Mouse (Mus musculus): ENCODE measurements at regions not wholly inside any gene's neighbourhood (a gene's known extent, or its start where the extent isn't known, plus 50 kb on each side); places are given as distances from the start of the nearest gene placed in this dataset.
A peak's percentile ranks its signal among the peaks of the same experiment; 100 is the strongest.

- TF ChIP-seq CTCF (IDR thresholded peaks at IDR 0.05; ENCODE audit: borderline replicate concordance, extremely low read depth, insufficient read depth, insufficient read length): no peak
- DNase-seq (ENCODE audit: low read depth): no peak
These were observed 519.4 kb downstream of the Rnf144a start for GRCm38 (mm10) chr12:25895691-25896090.

DNA sequence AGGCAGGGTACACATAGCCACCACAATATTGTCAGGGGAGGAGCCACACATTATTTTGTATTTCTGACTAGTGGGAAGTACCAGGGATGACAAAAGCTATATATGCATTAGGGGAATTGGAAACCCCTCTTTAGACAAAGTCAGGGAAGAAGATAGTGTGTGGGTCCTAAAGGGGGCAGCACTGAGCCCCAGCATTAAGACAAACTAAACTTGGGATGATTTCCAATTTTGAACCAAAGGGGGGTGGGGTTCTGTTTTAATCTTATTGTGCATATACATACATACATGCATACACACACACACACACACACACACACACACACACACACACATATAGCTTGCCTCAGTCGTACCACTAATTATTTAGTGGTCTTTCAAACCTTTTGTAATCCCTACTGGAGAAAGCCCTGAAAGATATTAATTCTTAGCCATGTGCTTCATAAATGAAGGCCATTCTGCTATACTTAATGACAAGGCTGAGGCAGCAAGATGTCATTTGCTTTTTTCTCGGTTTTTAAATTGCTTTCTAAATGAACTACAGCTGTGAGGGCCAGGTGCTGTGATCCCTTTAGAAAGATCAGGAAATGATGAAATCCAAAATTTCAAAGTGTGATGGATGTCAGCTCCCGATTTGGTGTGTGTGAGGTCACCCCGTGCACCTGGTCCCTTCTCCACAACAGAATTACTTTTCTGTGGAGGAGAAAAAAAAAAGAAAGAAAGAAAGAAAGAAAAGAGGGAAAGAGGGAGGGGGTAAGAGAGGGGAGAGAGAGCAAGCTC is 523.5 kb downstream of the Rnf144a start:
- TF ChIP-seq POLR2A (IDR thresholded peaks at IDR 0.05; ENCODE audit: borderline replicate concordance, extremely low read depth, insufficient read depth, insufficient read length, poor library complexity, severe bottlenecking) (no peak), CTCF (IDR thresholded peaks at IDR 0.05; ENCODE audit: borderline replicate concordance, extremely low read depth, insufficient read depth, insufficient read length) (peak; percentile 36; the same call in 1 of the 2 replicates)
- peak; percentile 64 for DNase-seq (ENCODE audit: low read depth)

DNA sequence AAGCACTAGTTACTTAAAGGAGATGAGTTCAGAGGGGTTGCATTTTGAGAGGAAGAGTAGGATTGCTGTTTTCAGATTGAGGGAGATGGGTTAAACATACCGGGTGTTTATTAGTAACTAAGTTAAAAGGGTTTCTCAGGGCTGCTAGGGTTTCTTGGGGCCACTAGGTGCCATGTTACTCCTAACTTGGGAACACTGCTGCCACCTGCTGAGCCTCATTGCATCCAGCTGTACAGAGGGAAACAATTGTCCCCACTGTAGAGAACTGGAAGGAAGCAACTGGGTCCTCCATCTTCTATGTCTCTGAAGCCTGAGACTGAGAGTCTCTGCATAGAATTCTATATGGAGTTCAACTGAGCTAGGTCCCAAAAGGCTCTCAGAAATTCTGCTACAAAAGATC is 524.3 kb downstream of the Rnf144a start:
- DNase-seq (ENCODE audit: low read depth): no peak

GRCm38 (mm10) chr12:25883771-25884171 is 531.3 kb downstream of the Rnf144a start:
- TF ChIP-seq POLR2A (IDR thresholded peaks at IDR 0.05; ENCODE audit: borderline replicate concordance, extremely low read depth, insufficient read depth, insufficient read length, poor library complexity, severe bottlenecking) (no peak), CTCF (IDR thresholded peaks at IDR 0.05; ENCODE audit: borderline replicate concordance, extremely low read depth, insufficient read depth, insufficient read length) (no peak)
- DNase-seq (ENCODE audit: low read depth): no peak

More for the DNA sequence above, 524.3 kb downstream of the Rnf144a start:
- TF ChIP-seq CTCF (IDR thresholded peaks at IDR 0.05; ENCODE audit: borderline replicate concordance, extremely low read depth, insufficient read depth, insufficient read length): 0 out of 2 replicates have a peak, but pooled peaks have one; percentile 7
- TF ChIP-seq POLR2A (IDR thresholded peaks at IDR 0.05; ENCODE audit: borderline replicate concordance, extremely low read depth, insufficient read depth, insufficient read length, poor library complexity, severe bottlenecking): no peak

DNA sequence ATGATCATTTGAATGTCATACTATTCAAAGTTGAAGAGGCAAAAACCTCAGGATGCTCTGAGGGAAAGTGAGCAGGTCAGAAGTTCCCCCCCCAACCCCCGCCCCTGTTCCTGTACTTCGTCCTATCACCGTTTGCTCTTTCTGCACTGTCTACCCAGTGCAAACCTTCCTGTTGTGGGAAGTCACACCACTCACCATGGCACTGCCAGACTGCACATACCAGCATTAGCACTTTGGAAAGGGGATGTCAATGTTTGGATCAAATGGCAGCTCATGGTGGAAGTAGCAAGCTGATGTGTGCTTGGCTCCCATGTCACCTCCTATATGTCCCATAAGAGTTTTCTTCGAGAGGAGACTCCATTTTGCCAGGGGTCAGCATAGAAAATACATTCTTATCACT is 543.2 kb downstream of the Rnf144a start:
- TF ChIP-seq CTCF (IDR thresholded peaks at IDR 0.05; ENCODE audit: borderline replicate concordance, extremely low read depth, insufficient read depth, insufficient read length): no peak
- TF ChIP-seq POLR2A (IDR thresholded peaks at IDR 0.05; ENCODE audit: borderline replicate concordance, extremely low read depth, insufficient read depth, insufficient read length, poor library complexity, severe bottlenecking): no peak
- peak; percentile 52 for DNase-seq (ENCODE audit: low read depth)

DNA sequence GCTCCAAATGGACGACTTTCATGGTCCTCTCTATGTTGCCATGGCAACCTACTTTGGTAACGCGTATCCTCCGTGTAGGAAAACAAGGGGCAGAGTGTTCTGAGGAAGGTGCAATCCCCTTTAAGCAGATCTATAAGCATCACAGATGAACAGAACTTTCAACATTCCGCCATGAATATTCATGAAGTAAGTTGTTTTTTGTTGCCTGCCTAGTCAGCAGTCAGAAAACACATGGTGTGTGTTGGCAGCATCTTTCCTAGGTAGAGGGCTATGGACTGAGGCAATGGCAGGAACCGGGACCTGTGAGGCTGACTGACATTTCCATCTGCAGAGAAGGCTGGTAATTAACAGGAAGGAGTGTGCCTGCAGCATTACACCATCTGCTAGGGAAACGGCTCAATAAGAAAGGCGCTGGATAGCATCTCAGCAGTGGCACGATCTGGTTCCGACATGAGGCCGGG is 544.0 kb downstream of the Rnf144a start:
- DNase-seq (ENCODE audit: low read depth): peak; percentile 98
- TF ChIP-seq CTCF (IDR thresholded peaks at IDR 0.05; ENCODE audit: borderline replicate concordance, extremely low read depth, insufficient read depth, insufficient read length) (no peak), POLR2A (IDR thresholded peaks at IDR 0.05; ENCODE audit: borderline replicate concordance, extremely low read depth, insufficient read depth, insufficient read length, poor library complexity, severe bottlenecking) (no peak)

GRCm38 (mm10) chr12:25869846-25870245 is 545.2 kb downstream of the Rnf144a start:
- no peak for DNase-seq (ENCODE audit: low read depth)
- TF ChIP-seq POLR2A (IDR thresholded peaks at IDR 0.05; ENCODE audit: borderline replicate concordance, extremely low read depth, insufficient read depth, insufficient read length, poor library complexity, severe bottlenecking) (no peak), CTCF (IDR thresholded peaks at IDR 0.05; ENCODE audit: borderline replicate concordance, extremely low read depth, insufficient read depth, insufficient read length) (no peak)

DNA sequence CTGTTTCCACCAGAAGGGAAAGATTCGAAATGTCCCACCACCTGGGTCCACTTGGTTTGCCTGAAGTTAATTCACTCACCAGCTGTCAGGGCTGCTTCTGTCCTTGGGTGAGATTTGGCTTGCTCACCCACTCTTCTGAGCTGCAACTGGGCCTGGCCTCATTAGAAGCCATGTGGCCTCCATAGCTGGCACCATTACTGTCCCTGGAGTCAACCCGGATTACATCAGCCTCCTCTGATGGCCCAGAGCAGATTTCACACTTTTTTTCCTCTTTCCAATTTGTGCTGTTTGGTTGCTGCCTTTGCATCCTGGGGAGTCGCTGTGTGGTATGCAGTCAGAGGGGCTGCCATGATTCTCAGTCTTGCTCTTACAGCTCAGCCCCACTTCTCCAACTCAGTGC is 550.0 kb downstream of the Rnf144a start:
- TF ChIP-seq CTCF (IDR thresholded peaks at IDR 0.05; ENCODE audit: borderline replicate concordance, extremely low read depth, insufficient read depth, insufficient read length): no peak
- no peak for TF ChIP-seq POLR2A (IDR thresholded peaks at IDR 0.05; ENCODE audit: borderline replicate concordance, extremely low read depth, insufficient read depth, insufficient read length, poor library complexity, severe bottlenecking)
- peak; percentile 90 for DNase-seq (ENCODE audit: low read depth)

- no peak for TF ChIP-seq POLR2A (IDR thresholded peaks at IDR 0.05; ENCODE audit: borderline replicate concordance, extremely low read depth, insufficient read depth, insufficient read length, poor library complexity, severe bottlenecking)
- peak; percentile 47; the same call in 1 of the 2 replicates for TF ChIP-seq CTCF (IDR thresholded peaks at IDR 0.05; ENCODE audit: borderline replicate concordance, extremely low read depth, insufficient read depth, insufficient read length)
- DNase-seq (ENCODE audit: low read depth): peak; percentile 43
These were observed 550.8 kb downstream of the Rnf144a start for GRCm38 (mm10) chr12:25864113-25864852.

- TF ChIP-seq POLR2A (IDR thresholded peaks at IDR 0.05; ENCODE audit: borderline replicate concordance, extremely low read depth, insufficient read depth, insufficient read length, poor library complexity, severe bottlenecking): no peak
- no peak for DNase-seq (ENCODE audit: low read depth)
These were observed 554.0 kb downstream of the Rnf144a start for GRCm38 (mm10) chr12:25861100-25861499.

DNA sequence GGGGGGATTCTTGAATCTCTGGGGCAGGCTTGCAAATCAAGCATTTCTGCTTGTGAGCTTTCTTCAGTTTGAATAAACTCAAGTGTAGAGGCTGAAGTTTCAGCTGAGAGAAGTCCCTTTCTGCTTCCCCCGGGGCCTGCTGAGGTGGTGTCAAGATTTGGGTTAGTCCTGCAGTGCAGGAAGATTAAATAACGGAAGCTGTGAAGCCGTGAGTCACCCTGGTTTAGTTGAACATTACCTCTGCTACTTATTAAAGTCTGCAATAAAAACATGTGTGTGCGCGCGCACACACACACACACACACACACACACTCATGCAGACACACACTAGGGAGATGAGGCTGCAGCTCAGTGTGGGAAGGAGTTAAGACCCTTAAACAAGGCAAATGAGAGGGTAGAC is 556.7 kb downstream of the Rnf144a start:
- DNase-seq (ENCODE audit: low read depth): no peak
- TF ChIP-seq POLR2A (IDR thresholded peaks at IDR 0.05; ENCODE audit: borderline replicate concordance, extremely low read depth, insufficient read depth, insufficient read length, poor library complexity, severe bottlenecking) (no peak), CTCF (IDR thresholded peaks at IDR 0.05; ENCODE audit: borderline replicate concordance, extremely low read depth, insufficient read depth, insufficient read length) (no peak)

GRCm38 (mm10) chr12:25830057-25830456 is 585.0 kb downstream of the Rnf144a start:
- DNase-seq (ENCODE audit: low read depth): peak; percentile 73
- no peak for TF ChIP-seq CTCF (IDR thresholded peaks at IDR 0.05; ENCODE audit: borderline replicate concordance, extremely low read depth, insufficient read depth, insufficient read length)
- TF ChIP-seq POLR2A (IDR thresholded peaks at IDR 0.05; ENCODE audit: borderline replicate concordance, extremely low read depth, insufficient read depth, insufficient read length, poor library complexity, severe bottlenecking): no peak
